Mouse (Mus musculus): Measurements from ENCODE around the gene Ccdc61.

The Ccdc61 gene

GRCm38 (mm10) chr7:18858310-18858916 lies 51.8 kb downstream of the Ccdc61 start:
- ATAC-seq (ENCODE audit: low TSS enrichment), result no peak

- ATAC-seq (ENCODE audit: low TSS enrichment), result no peak
Observed at GRCm38 (mm10) chr7:18848395-18848794, 61.8 kb downstream of the Ccdc61 start.

GRCm38 (mm10) chr7:18844811-18845210 lies 65.4 kb downstream of the Ccdc61 start:
- no peak for ATAC-seq (ENCODE audit: low TSS enrichment)

- no peak for ATAC-seq (ENCODE audit: low TSS enrichment)
Observed at GRCm38 (mm10) chr7:18841174-18841567, 69.0 kb downstream of the Ccdc61 start.

Data from frontal cortex, adult (tissue).